Mouse (Mus musculus) small intestine, adult 2 months (tissue): ENCODE data around the gene Dact3. TPM values are rescaled to one million over a fixed set of nuclear protein-coding genes. Genes with fewer than 3 reads are reported as not detected.
A peak's percentile ranks its signal among the peaks of the same experiment; 100 is the strongest.

Experiments used
- H3K27ac ChIP-seq: fragments of 200-500 bp; 2 replicates; pipeline ENCODE4 v1.5.1; 2012; ENCODE audit warnings: low read depth, low read length, control low read depth, inconsistent platforms; ENCODE audit not compliant: insufficient read depth
- H3K27me3 ChIP-seq: fragments of 200-500 bp; 2 replicates; pipeline ENCODE4 v1.6.1; 2012; ENCODE audit warnings: mild to moderate bottlenecking, moderate library complexity, low read length, inconsistent platforms; ENCODE audit not compliant: control insufficient read depth, insufficient read depth
- H3K36me3 ChIP-seq: fragments of 200-500 bp; 2 replicates; pipeline ENCODE4 v1.6.1; 2012; ENCODE audit warnings: mild to moderate bottlenecking, low read length, control low read depth, inconsistent platforms; ENCODE audit not compliant: control insufficient read depth, insufficient read depth
- H3K4me1 ChIP-seq: fragments of 200-500 bp; 2 replicates; pipeline ENCODE4 v1.6.1; 2012; ENCODE audit warnings: low read length, inconsistent platforms, mixed read lengths; ENCODE audit not compliant: control insufficient read depth, insufficient read depth, insufficient read length
- H3K4me3 ChIP-seq: fragments of 200-500 bp; 2 replicates; pipeline ENCODE4 v1.5.1; 2012; ENCODE audit warnings: low read depth, mild to moderate bottlenecking, control low read depth, inconsistent platforms, low read length, moderate library complexity
- CTCF ChIP-seq: fragments of 200-500 bp; IDR thresholded peaks from 2 replicates; pipeline ENCODE4 v1.5.1; 2012; ENCODE audit warnings: low read depth, mild to moderate bottlenecking, control low read depth, inconsistent platforms, low read length, moderate library complexity, mixed read lengths; ENCODE audit not compliant: insufficient replicate concordance, insufficient read length; ENCODE audit errors: extremely low read depth
- POLR2A ChIP-seq: fragments of 200-500 bp; IDR thresholded peaks from 2 replicates; pipeline ENCODE4 v1.6.1; 2012; ENCODE audit warnings: low read depth, mild to moderate bottlenecking, control low read depth, inconsistent platforms, low read length, moderate library complexity
- WGBS: fragments of 180-500 bp; shearing (Covaris S2); methylation state at CpG from one replicate; pipeline ENCODE4 v1.1.7; 2018; 5-methylcytosine and 5-hydroxymethylcytosine counted together
- polyA plus RNA-seq: library from polyadenylated mRNA; depleted of rRNA; stranded (reverse); fragments of >200 nt; gene quantifications from 2 replicates; pipeline ENCODE4 v1.2.3, GENCODE M21; 2012

Dact3 gene
- polyA plus RNA-seq, 1 experiment, result 21.6 TPM

GRCm38 (mm10) chr7:16918014-16918413 is 42.9 kb downstream of the Dact3 start:
- TF ChIP-seq POLR2A, result no peak
- TF ChIP-seq CTCF, result no peak
- peaks cover 51% of the 10 kb centered on the region for H3K36me3 ChIP-seq
- no peaks in the 10 kb centered on the region for H3K27me3 ChIP-seq
- H3K4me3 ChIP-seq, result no peak overlapping the region
- H3K27ac ChIP-seq, result no peak overlapping the region
- 87% methylated on average over 9 of the region's 9 CpGs for WGBS
- peaks cover 16% of the 10 kb centered on the region for H3K4me1 ChIP-seq

- Histone ChIP-seq H3K4me3 (no peak overlapping the region), H3K36me3 (peaks cover 51% of the 10 kb centered on the region), H3K4me1 (peaks cover 16% of the 10 kb centered on the region), H3K27ac (no peak overlapping the region), H3K27me3 (no peaks in the 10 kb centered on the region)
- 86% methylated on average over 3 of the region's 3 CpGs for WGBS
- TF ChIP-seq POLR2A, result no peak
- TF ChIP-seq CTCF, result no peak
These were observed 43.6 kb downstream of the Dact3 start for GRCm38 (mm10) chr7:16918670-16919069.

GRCm38 (mm10) chr7:16919395-16920149 is 44.5 kb downstream of the Dact3 start:
- 54% methylated on average over 13 of the region's 13 CpGs for WGBS
- H3K4me1 ChIP-seq, result peaks cover 16% of the 10 kb centered on the region
- H3K27ac ChIP-seq, result no peak overlapping the region
- H3K4me3 ChIP-seq, result no peak overlapping the region
- peaks cover 47% of the 10 kb centered on the region for H3K36me3 ChIP-seq
- no peaks in the 10 kb centered on the region for H3K27me3 ChIP-seq
- TF ChIP-seq CTCF, result no peak
- no peak for TF ChIP-seq POLR2A

GRCm38 (mm10) chr7:16920150-16920579 is 45.0 kb downstream of the Dact3 start:
- peaks cover 16% of the 10 kb centered on the region for H3K4me1 ChIP-seq
- H3K36me3 ChIP-seq, result peaks cover 41% of the 10 kb centered on the region
- WGBS, result 59% methylated on average over 7 of the region's 7 CpGs
- H3K27me3 ChIP-seq, result no peaks in the 10 kb centered on the region
- TF ChIP-seq CTCF (no peak), POLR2A (no peak)
- no peak overlapping the region for H3K4me3 ChIP-seq
- no peak overlapping the region for H3K27ac ChIP-seq

- 43% methylated on average over 21 of the region's 21 CpGs for WGBS
- Histone ChIP-seq H3K4me3 (peak overlapping the region; percentile 93), H3K4me1 (peaks cover 16% of the 10 kb centered on the region), H3K27me3 (no peaks in the 10 kb centered on the region), H3K36me3 (peaks cover 34% of the 10 kb centered on the region), H3K27ac (peak overlapping the region; percentile 80)
- TF ChIP-seq CTCF, result no peak
- TF ChIP-seq POLR2A, result no peak
These were observed 46.0 kb downstream of the Dact3 start for GRCm38 (mm10) chr7:16920818-16921791.

GRCm38 (mm10) chr7:16921881-16922335 is 46.8 kb downstream of the Dact3 start:
- peak overlapping the region; percentile 93 for H3K4me3 ChIP-seq
- TF ChIP-seq CTCF (no peak), POLR2A (no peak)
- H3K36me3 ChIP-seq, result peaks cover 26% of the 10 kb centered on the region
- H3K4me1 ChIP-seq, result peaks cover 16% of the 10 kb centered on the region
- peak overlapping the region; percentile 80 for H3K27ac ChIP-seq
- WGBS, result 15% methylated on average over 6 of the region's 6 CpGs
- H3K27me3 ChIP-seq, result no peaks in the 10 kb centered on the region
